Mouse (Mus musculus) ES-Bruce4 (cell line): ENCODE measurements around the gene Adat3.

Experiments
- CTCF ChIP-seq: IDR thresholded peaks from one replicate; pipeline ENCODE4 v1.8.1; 2011; ENCODE audit warnings: low read depth, low read length
- POLR2A ChIP-seq: IDR thresholded peaks from one replicate; pipeline ENCODE4 v1.8.1; 2011; ENCODE audit warnings: low read length; ENCODE audit not compliant: insufficient read depth

- TF ChIP-seq POLR2A (no peak), CTCF (no peak)
Measured at GRCm38 (mm10) chr10:80596318-80596717, 6.4 kb upstream of the Adat3 start.
